Comparison of ENCODE assay signal across 16 mouse cellular contexts in the genomic region with DNA sequence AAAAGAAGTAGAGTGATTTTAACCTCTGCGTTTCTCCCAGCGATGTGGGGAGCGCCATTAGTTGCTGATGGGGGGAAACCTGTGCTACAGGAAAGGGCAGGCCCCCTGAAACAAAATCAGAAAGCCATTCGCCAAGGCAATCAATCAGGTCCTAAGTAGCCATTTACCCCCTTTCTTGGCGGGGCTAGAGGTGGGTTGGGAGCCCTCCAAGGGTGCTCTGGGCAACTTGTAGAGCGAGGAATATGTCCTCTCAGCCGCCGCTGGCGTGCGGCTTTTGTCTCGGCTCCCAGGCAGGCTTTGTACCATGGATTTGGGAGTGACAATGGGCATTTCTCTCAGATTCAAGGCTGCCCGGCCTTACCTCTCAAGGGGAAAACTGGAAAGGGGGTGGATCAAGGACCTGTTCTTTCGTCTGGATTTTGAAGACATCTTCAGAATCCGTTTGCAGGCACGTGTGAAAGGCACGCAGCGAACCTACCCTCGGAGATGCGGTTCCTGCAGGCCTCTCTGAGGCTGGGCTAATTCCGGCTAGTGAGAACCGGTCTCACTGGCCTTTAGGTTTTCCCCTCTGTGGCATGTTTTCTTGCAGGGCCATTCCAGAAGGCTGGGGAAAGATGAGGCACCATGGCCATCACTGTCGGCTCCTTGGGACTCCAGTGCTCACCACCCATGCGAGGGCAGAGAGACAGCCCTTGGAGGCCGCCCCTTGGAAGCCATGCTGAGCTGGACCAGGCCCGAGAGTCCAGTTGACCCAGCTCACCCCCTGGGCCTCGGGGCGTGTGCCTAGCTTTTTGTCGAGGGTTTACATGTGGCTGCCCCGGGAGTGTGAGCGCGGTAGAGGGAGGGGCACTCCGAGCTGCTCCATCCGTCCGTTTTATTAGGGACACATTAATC. TPM values are rescaled to one million over a fixed set of nuclear protein-coding genes. Genes with fewer than 3 reads are reported as not detected.
A peak's percentile ranks its signal among the peaks of the same experiment; 100 is the strongest.
DNase-seq lines count a peak whose midpoint lies in the region; ATAC-seq and TF ChIP-seq lines count a peak whose summit lies in the region.
"Had no signal": no experiment of that assay in that cellular context is flagged by ENCODE, and none has a peak within 500 bp of the region (broad histone marks: within the 10 kb centered on the region; RNA-seq: fewer than 3 reads in every experiment).

No protein-coding gene starts in this region.

- 0 out of 2 replicates have a peak, but pooled peaks cover 3% of the 10 kb centered on the region for H3K27me3 ChIP-seq in kidney, embryonic 14.5 days (ENCODE audit: control insufficient read depth, insufficient read depth, low read length)
- peaks cover 68% of the 10 kb centered on the region for H3K27me3 ChIP-seq in limb, embryonic 13.5 days

- intact Hi-C loops in gastrocnemius, adult 2 months (cut with DNase I), result no loop called here
- intact Hi-C loops in left cerebral cortex, adult 2 months (cut with DNase I), result loop anchor here (10.0 kb wide), 1 partner anchor 1422 kb away; a partner anchor contains a TSS

- no peak for TF ChIP-seq CTCF in gastrocnemius, adult 2 months (IDR thresholded peaks at IDR 0.05)
- no peak for TF ChIP-seq CTCF in left cerebral cortex, adult 2 months (IDR thresholded peaks at IDR 0.05)

- peak; percentile 28 for ATAC-seq in kidney, embryonic 14.5 days (ENCODE audit: low FRiP score, low TSS enrichment)
- ATAC-seq in limb, embryonic 13.5 days (ENCODE audit: low FRiP score, low read depth), result peak; percentile 34

- peaks cover 31% of the 10 kb centered on the region; the same call in 1 of the 2 replicates for H3K4me1 ChIP-seq in kidney, embryonic 14.5 days (ENCODE audit: control insufficient read depth, insufficient read depth, low read length)
- H3K4me1 ChIP-seq in limb, embryonic 13.5 days, result peaks cover 74% of the 10 kb centered on the region

- H3K27ac ChIP-seq in gastrocnemius, adult 2 months, result peak overlapping the region; percentile 98
- H3K27ac ChIP-seq in kidney, embryonic 14.5 days (ENCODE audit: low read depth, low read length), result peak overlapping the region; percentile 99
- peak overlapping the region; percentile 81 for H3K27ac ChIP-seq in limb, embryonic 13.5 days
- H3K27ac ChIP-seq in left cerebral cortex, adult 2 months, result no peak overlapping the region
- H3K27ac ChIP-seq: hindbrain, embryonic 13.5 days had no signal

- peaks cover 8% of the 10 kb centered on the region; the same call in 1 of the 2 replicates for H3K36me3 ChIP-seq in kidney, embryonic 14.5 days (ENCODE audit: control insufficient read depth, insufficient read depth, low read length)
- H3K36me3 ChIP-seq in limb, embryonic 13.5 days, result peaks cover 13% of the 10 kb centered on the region; the same call in 1 of the 2 replicates
- H3K36me3 ChIP-seq: hindbrain, embryonic 13.5 days had no signal

- H3K9me3 ChIP-seq in kidney, embryonic 14.5 days (ENCODE audit: control insufficient read depth, low read length), result no peaks in the 10 kb centered on the region
- no peaks in the 10 kb centered on the region for H3K9me3 ChIP-seq in limb, embryonic 13.5 days
- H3K9me3 ChIP-seq: hindbrain, embryonic 13.5 days had no signal

- peak overlapping the region; percentile 99 for H3K9ac ChIP-seq in kidney, embryonic 14.5 days (ENCODE audit: low read depth, low read length)
- H3K9ac ChIP-seq in limb, embryonic 13.5 days, result peak overlapping the region; percentile 90
- H3K9ac ChIP-seq: hindbrain, embryonic 13.5 days had no signal

- no peak for DNase-seq in gastrocnemius, adult 2 months
- no peak for DNase-seq in gastrocnemius, postnatal 10 days
- peak; percentile 51 for DNase-seq in ZHBTc4 (ENCODE audit: low read depth, low spot score)
- no peak for DNase-seq in layer of hippocampus, adult 18-20 months (ENCODE audit: low spot score in 2 of 2)
- no peak for DNase-seq in left cerebral cortex, adult 2 months (ENCODE audit: extremely low spot score in 1 of 2, low spot score in 2 of 2)
- DNase-seq in cerebellum, adult 11 months, result no peak
- DNase-seq: lung, adult 2 months had no signal

- WGBS in kidney, embryonic 14.5 days, result 5% methylated on average over 34 of the region's 34 CpGs
- 10% methylated on average over 34 of the region's 34 CpGs for WGBS in limb, embryonic 13.5 days

- H3K4me3 ChIP-seq in gastrocnemius, adult 2 months, result peak overlapping the region; percentile 93
- peak overlapping the region; percentile 85 for H3K4me3 ChIP-seq in kidney, embryonic 14.5 days (ENCODE audit: low read length)
- H3K4me3 ChIP-seq in limb, embryonic 13.5 days, result peak overlapping the region; percentile 60
- no peak overlapping the region for H3K4me3 ChIP-seq in left cerebral cortex, adult 2 months
- H3K4me3 ChIP-seq: megakaryocyte, embryonic 14.5 days; myocyte had no signal

- peak overlapping the region; percentile 85 for H3K4me2 ChIP-seq in kidney, embryonic 14.5 days (replicated peaks; ENCODE audit: low read depth, low read length)
- H3K4me2 ChIP-seq in limb, embryonic 13.5 days (replicated peaks), result peak overlapping the region; percentile 91

RNA-seq across cellular contexts. Expression of a gene that starts 0.8 kb away (rescaled TPM):
- total RNA-seq in gastrocnemius, adult 2 months (2021), result 10 to 100 TPM; 15.8 to 19.1 TPM
- 10 to 100 TPM; 12.6 to 16.1 TPM for total RNA-seq in gastrocnemius, postnatal 10 days (2021)
- 36.2 and 47.9 TPM in 2 replicates for polyA plus RNA-seq in kidney, embryonic 14.5 days (2014; fragmentation: Nextera tagmentation; extraction: Ambion mirVana)
- polyA plus RNA-seq in limb, embryonic 13.5 days (2015; fragmentation: Nextera tagmentation; extraction: Ambion mirVana), result 10.7 and 10.9 TPM in 2 replicates
- not detected for total RNA-seq in layer of hippocampus, adult 18-20 months (2021)
- not detected for total RNA-seq in left cerebral cortex, adult 2 months (2021)
- total RNA-seq: layer of hippocampus, adult 8-10 months; left cerebral cortex, postnatal 25 days had no signal
- polyA plus RNA-seq: hindbrain, embryonic 13.5 days; myocyte had no signal

RNA-seq across cellular contexts. Expression of a gene that starts 5.0 kb away (rescaled TPM):
- 1 to 10 TPM; 4.0 to 4.8 TPM for total RNA-seq in gastrocnemius, adult 2 months (2021)
- total RNA-seq in gastrocnemius, postnatal 10 days (2021), result 1 to 10 TPM; 3.9 to 4.5 TPM
- polyA plus RNA-seq in kidney, embryonic 14.5 days (2014; fragmentation: Nextera tagmentation; extraction: Ambion mirVana), result 45.1 and 45.9 TPM in 2 replicates
- 26.0 and 26.2 TPM in 2 replicates for polyA plus RNA-seq in limb, embryonic 13.5 days (2015; fragmentation: Nextera tagmentation; extraction: Ambion mirVana)
- total RNA-seq in layer of hippocampus, adult 18-20 months (2021), result not detected
- not detected for total RNA-seq in left cerebral cortex, adult 2 months (2021)
- total RNA-seq: layer of hippocampus, adult 8-10 months; left cerebral cortex, postnatal 25 days had no signal
- polyA plus RNA-seq: heart, embryonic 14.5 days; hindbrain, embryonic 13.5 days; lung, adult 2 months; myocyte had no signal

RNA-seq across cellular contexts. Expression of a gene that starts 7.7 kb away (rescaled TPM):
- total RNA-seq in gastrocnemius, adult 2 months (2021), result 10 to 100 TPM; 39.3 to 49.0 TPM
- total RNA-seq in gastrocnemius, postnatal 10 days (2021), result 10 to 100 TPM; 38.3 to 46.1 TPM
- polyA plus RNA-seq in kidney, embryonic 14.5 days (2014; fragmentation: Nextera tagmentation; extraction: Ambion mirVana), result 45.0 and 45.2 TPM in 2 replicates
- 7.3 and 7.5 TPM in 2 replicates for polyA plus RNA-seq in limb, embryonic 13.5 days (2015; fragmentation: Nextera tagmentation; extraction: Ambion mirVana)
- not detected for total RNA-seq in layer of hippocampus, adult 18-20 months (2021)
- not detected for total RNA-seq in left cerebral cortex, adult 2 months (2021)
- total RNA-seq: layer of hippocampus, adult 8-10 months had no signal
- polyA plus RNA-seq: myocyte had no signal

RNA-seq across cellular contexts. Expression of a gene that starts 15.0 kb away (rescaled TPM):
- total RNA-seq in gastrocnemius, adult 2 months (2021), result not detected
- total RNA-seq in gastrocnemius, postnatal 10 days (2021), result under 1 TPM in 1 of 2 experiments, not detected in 1; 0.26 TPM
- polyA plus RNA-seq in kidney, embryonic 14.5 days (2014; fragmentation: Nextera tagmentation; extraction: Ambion mirVana), result 12.3 and 12.6 TPM in 2 replicates
- 0.84 and 0.88 TPM in 2 replicates for polyA plus RNA-seq in limb, embryonic 13.5 days (2015; fragmentation: Nextera tagmentation; extraction: Ambion mirVana)
- not detected for total RNA-seq in layer of hippocampus, adult 18-20 months (2021)
- not detected for total RNA-seq in left cerebral cortex, adult 2 months (2021)
- total RNA-seq: gastrocnemius, adult 18-20 months; layer of hippocampus, adult 8-10 months; left cerebral cortex, postnatal 25 days had no signal
- polyA plus RNA-seq: myocyte had no signal

RNA-seq across cellular contexts. Expression of a gene that starts 15.0 kb away (rescaled TPM):
- 1 to 10 TPM; 1.4 to 2.0 TPM for total RNA-seq in gastrocnemius, adult 2 months (2021)
- 1 to 10 TPM; 2.1 to 4.8 TPM for total RNA-seq in gastrocnemius, postnatal 10 days (2021)
- 6.3 and 18.7 TPM in 2 replicates for polyA plus RNA-seq in kidney, embryonic 14.5 days (2014; fragmentation: Nextera tagmentation; extraction: Ambion mirVana)
- 0.32 and 0.55 TPM in 2 replicates for polyA plus RNA-seq in limb, embryonic 13.5 days (2015; fragmentation: Nextera tagmentation; extraction: Ambion mirVana)
- not detected for total RNA-seq in layer of hippocampus, adult 18-20 months (2021)
- not detected for total RNA-seq in left cerebral cortex, adult 2 months (2021)
- total RNA-seq: layer of hippocampus, adult 8-10 months; left cerebral cortex, postnatal 25 days had no signal
- polyA plus RNA-seq: myocyte had no signal

Comparison
In these comparisons a context has a peak if more than half of its experiments do, and no peak if none do; other contexts are left out.
1. RNA of a gene that starts 0.8 kb away (total RNA-seq): 15.8 to 19.1 TPM in gastrocnemius, adult 2 months and 12.6 to 16.1 TPM in gastrocnemius, postnatal 10 days; not detected in layer of hippocampus, adult 18-20 months and not detected in left cerebral cortex, adult 2 months; every median in the first group is over 10 times any median in the second.
2. RNA of a gene that starts 5.0 kb away (total RNA-seq): 4.0 to 4.8 TPM in gastrocnemius, adult 2 months and 3.9 to 4.5 TPM in gastrocnemius, postnatal 10 days; not detected in layer of hippocampus, adult 18-20 months and not detected in left cerebral cortex, adult 2 months; every median in the first group is over 4 times any median in the second.
3. RNA of a gene that starts 7.7 kb away (total RNA-seq): 39.3 to 49.0 TPM in gastrocnemius, adult 2 months and 38.3 to 46.1 TPM in gastrocnemius, postnatal 10 days; not detected in left cerebral cortex, adult 2 months and not detected in layer of hippocampus, adult 18-20 months; every median in the first group is over 10 times any median in the second.